Mouse (Mus musculus) limb, embryonic 13.5 days (tissue): ENCODE measurements around the gene Hmgn3. TPM values are rescaled to one million over a fixed set of nuclear protein-coding genes. Genes with fewer than 3 reads are reported as not detected.
"Not testable (repeated sequence)": the region's sequence is repeated elsewhere in the genome, so short reads cannot be mapped to it uniquely, and the experiment has no call there.

Experiments
- ATAC-seq: fragments of 200-750 bp; cut with Nextera tagmentation; 2 replicates; pipeline ENCODE4 v1.8.0; 2017; ENCODE audit warnings: low read depth, moderate number of reproducible peaks, moderate TSS enrichment; ENCODE audit not compliant: low FRiP score
- H3K27ac ChIP-seq: fragments of 300-500 bp; sonication (generic); 2 replicates; pipeline ENCODE4 v1.5.1; 2015; ENCODE audit warnings: inconsistent platforms, mild to moderate bottlenecking, moderate library complexity
- H3K27me3 ChIP-seq: fragments of 300-500 bp; sonication (generic); 2 replicates; pipeline ENCODE4 v1.6.1; 2015; ENCODE audit warnings: mild to moderate bottlenecking, inconsistent platforms
- H3K36me3 ChIP-seq: fragments of 300-500 bp; sonication (generic); 2 replicates; pipeline ENCODE4 v1.6.1; 2015; ENCODE audit warnings: inconsistent platforms, mild to moderate bottlenecking, moderate library complexity
- H3K4me1 ChIP-seq: fragments of 300-500 bp; sonication (generic); 2 replicates; pipeline ENCODE4 v1.6.1; 2015; ENCODE audit warnings: inconsistent platforms
- H3K4me2 ChIP-seq: fragments of 300-500 bp; sonication (generic); replicated peaks from 2 replicates; pipeline ENCODE4 v1.6.1; 2015; ENCODE audit warnings: inconsistent platforms, mild to moderate bottlenecking, moderate library complexity
- H3K4me3 ChIP-seq: fragments of 300-500 bp; sonication (generic); 2 replicates; pipeline ENCODE4 v1.5.1; 2015; ENCODE audit warnings: moderate library complexity, mild to moderate bottlenecking, inconsistent platforms
- H3K9ac ChIP-seq: fragments of 300-500 bp; sonication (generic); 2 replicates; pipeline ENCODE4 v1.6.1; 2015; ENCODE audit warnings: mild to moderate bottlenecking, inconsistent platforms
- H3K9me3 ChIP-seq: fragments of 300-500 bp; sonication (generic); 2 replicates; pipeline ENCODE4 v1.6.1; 2016; ENCODE audit warnings: inconsistent platforms
- WGBS: fragments of 180-500 bp; shearing (Covaris S2); methylation state at CpG from one replicate; pipeline ENCODE4 v1.1.7; 2015; 5-methylcytosine and 5-hydroxymethylcytosine counted together
- polyA plus RNA-seq: library from polyadenylated mRNA; unstranded; fragments of >200 nt; fragmentation: Nextera tagmentation; extraction: Ambion mirVana; gene quantifications from 2 replicates; pipeline ENCODE4 v1.2.1, GENCODE M21; 2015

The Hmgn3 gene
- polyA plus RNA-seq, result 175 and 182 TPM in 2 replicates

GRCm38 (mm10) chr9:83146446-83147188, at the start of gene Hmgn3:
Gene Hmgn3 (minus strand): TSS chr9:83146685.
- Histone ChIP-seq H3K9ac (peak within 1 kb of the TSS; percentile 80), H3K36me3 (no peaks in the 10 kb centered on the region), H3K27ac (peak within 1 kb of the TSS; percentile 79), H3K4me2 (peak within 1 kb of the TSS; percentile 97), H3K4me1 (peaks cover 11% of the 10 kb centered on the region), H3K27me3 (no peaks in the 10 kb centered on the region), H3K9me3 (no peaks in the 10 kb centered on the region), H3K4me3 (peak within 1 kb of the TSS; percentile 71)
- WGBS, result 9% methylated on average over 28 of the region's 28 CpGs
- peak; percentile 98 for ATAC-seq

GRCm38 (mm10) chr9:83195765-83196164, 49.3 kb upstream of the Hmgn3 start:
- H3K4me1 ChIP-seq, result peaks cover 26% of the 10 kb centered on the region
- H3K9ac ChIP-seq, result no peak overlapping the region
- no peak overlapping the region for H3K27ac ChIP-seq
- WGBS, result 64% methylated on average over 10 of the region's 10 CpGs
- H3K4me3 ChIP-seq, result no peak overlapping the region
- 0 out of 2 replicates have a peak overlapping the region, but pooled peaks have one; percentile 35 for H3K4me2 ChIP-seq
- no peak for ATAC-seq
- H3K9me3 ChIP-seq, result no peaks in the 10 kb centered on the region
- H3K36me3 ChIP-seq, result no peaks in the 10 kb centered on the region
- no peaks in the 10 kb centered on the region for H3K27me3 ChIP-seq

GRCm38 (mm10) chr9:83195007-83195406, 48.5 kb upstream of the Hmgn3 start:
- Histone ChIP-seq H3K9ac (no peak overlapping the region), H3K4me2 (peak overlapping the region; percentile 35), H3K36me3 (no peaks in the 10 kb centered on the region), H3K4me1 (peaks cover 26% of the 10 kb centered on the region), H3K27me3 (no peaks in the 10 kb centered on the region), H3K4me3 (no peak overlapping the region), H3K9me3 (no peaks in the 10 kb centered on the region), H3K27ac (no peak overlapping the region)
- 26% methylated on average over 6 of the region's 6 CpGs for WGBS
- peak; percentile 53 for ATAC-seq

- WGBS, result 45% methylated on average over 2 of the region's 2 CpGs
- no peaks in the 10 kb centered on the region for H3K27me3 ChIP-seq
- no peak overlapping the region for H3K4me3 ChIP-seq
- ATAC-seq, result no peak
- no peaks in the 10 kb centered on the region; the same call in 1 of the 2 replicates for H3K9me3 ChIP-seq
- H3K4me2 ChIP-seq, result no peak overlapping the region
- no peaks in the 10 kb centered on the region for H3K36me3 ChIP-seq
- no peaks in the 10 kb centered on the region for H3K4me1 ChIP-seq
- H3K9ac ChIP-seq, result no peak overlapping the region
- H3K27ac ChIP-seq, result no peak overlapping the region
Measured at GRCm38 (mm10) chr9:83187752-83188151, 41.3 kb upstream of the Hmgn3 start.

DNA sequence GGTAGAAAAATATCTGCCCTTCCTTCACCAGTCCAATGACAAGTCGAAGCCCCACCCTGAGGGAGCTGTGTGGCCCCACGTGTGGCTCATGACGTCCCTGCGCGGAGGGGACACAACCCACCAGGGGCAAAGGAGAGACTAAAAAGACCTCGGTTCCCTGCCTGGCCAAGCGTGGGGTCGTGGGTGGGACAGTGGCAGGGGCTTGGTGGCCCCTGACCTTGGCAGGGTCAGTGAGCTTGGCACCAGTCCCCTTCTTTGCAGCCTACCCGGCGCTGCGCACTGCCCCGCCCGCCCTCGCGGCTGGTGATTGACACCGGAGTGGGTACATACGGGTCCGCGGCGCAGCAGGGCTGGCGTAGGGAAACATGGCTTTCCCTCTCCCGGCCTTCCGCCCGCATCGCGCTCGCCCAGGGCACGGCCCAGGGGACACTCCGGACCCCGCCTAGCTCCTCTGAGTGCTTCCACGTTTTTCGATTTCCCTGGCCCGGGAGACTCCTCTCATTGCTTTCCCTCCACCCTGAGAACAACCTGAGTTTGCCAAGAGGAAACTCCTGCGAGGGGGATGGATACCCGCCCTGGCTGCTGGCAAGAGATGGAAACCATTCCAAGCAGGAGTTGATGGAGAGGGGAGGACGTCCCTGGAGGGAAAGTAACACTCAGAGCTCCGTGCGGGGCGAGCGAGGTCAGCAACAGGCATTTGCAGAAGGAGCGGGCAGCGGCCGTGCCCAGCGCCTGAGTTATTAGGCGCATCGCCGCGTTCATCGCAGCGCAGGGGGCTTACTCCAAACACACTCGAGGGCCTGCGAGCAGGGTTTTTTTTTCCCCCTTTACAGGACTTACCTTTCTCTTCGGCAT, 667 bp downstream of the Hmgn3 start:
- Histone ChIP-seq H3K36me3 (no peaks in the 10 kb centered on the region), H3K4me1 (peaks cover 11% of the 10 kb centered on the region), H3K4me2 (peak overlapping the region; percentile 97), H3K9me3 (no peaks in the 10 kb centered on the region; the same call in 1 of the 2 replicates), H3K27ac (peak overlapping the region; percentile 79), H3K9ac (peak overlapping the region; percentile 80), H3K27me3 (no peaks in the 10 kb centered on the region), H3K4me3 (peak overlapping the region; percentile 71)
- peak; percentile 70 for ATAC-seq
- WGBS, result 3% methylated on average over 53 of the region's 53 CpGs

DNA sequence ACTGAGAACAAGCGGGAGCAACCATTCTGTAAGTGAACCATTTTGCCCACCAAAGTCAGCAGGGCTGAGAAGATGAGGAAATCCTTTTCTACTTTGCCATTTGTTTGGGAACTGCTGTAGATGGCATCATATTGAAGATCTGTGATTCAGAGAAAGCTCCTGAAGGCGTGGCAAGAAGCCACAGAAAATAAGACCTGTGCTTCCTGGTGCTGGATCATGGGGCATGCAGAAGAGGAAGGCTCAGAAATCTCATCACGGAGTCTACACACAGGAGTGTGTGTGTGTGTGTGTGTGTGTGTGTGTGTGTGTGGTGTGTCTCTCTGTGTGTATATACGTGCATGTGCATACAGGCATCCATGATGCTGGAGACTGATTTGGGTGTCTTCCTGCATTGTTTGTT, 16.7 kb downstream of the Hmgn3 start:
- ATAC-seq, result no peak
- H3K9ac ChIP-seq, result no peak overlapping the region
- 96% methylated on average over 4 of the region's 4 CpGs for WGBS
- peaks cover under 1% of the 10 kb centered on the region; the same call in 1 of the 2 replicates for H3K36me3 ChIP-seq
- H3K4me2 ChIP-seq, result no peak overlapping the region
- H3K27me3 ChIP-seq, result 0 out of 2 replicates have a peak, but pooled peaks cover 3% of the 10 kb centered on the region
- H3K27ac ChIP-seq, result no peak overlapping the region
- 0 out of 2 replicates have a peak, but pooled peaks cover 5% of the 10 kb centered on the region for H3K9me3 ChIP-seq
- H3K4me1 ChIP-seq, result peaks cover 6% of the 10 kb centered on the region; the same call in 1 of the 2 replicates
- no peak overlapping the region for H3K4me3 ChIP-seq

DNA sequence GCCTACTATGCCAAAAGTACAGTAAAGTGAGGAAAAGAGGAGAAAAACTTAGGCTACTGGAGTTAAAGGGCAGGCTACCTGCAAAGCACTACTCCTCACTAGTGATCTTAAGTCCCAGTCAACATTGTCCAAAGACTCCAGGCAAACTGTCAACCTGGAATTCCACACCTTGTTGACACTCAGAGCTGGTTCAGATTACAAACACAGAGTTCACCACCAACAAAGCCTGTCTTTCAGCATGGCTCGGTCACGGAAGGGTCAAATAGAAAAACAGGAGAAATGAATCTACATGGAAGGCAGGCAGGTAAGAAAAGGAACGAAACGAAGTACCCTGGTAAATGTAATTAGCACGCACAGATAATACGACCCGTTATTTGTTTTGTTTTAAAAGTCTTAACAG, 18.6 kb downstream of the Hmgn3 start:
- no peak for ATAC-seq
- Histone ChIP-seq H3K9ac (no peak overlapping the region), H3K36me3 (peaks cover 5% of the 10 kb centered on the region), H3K4me3 (no peak overlapping the region), H3K27me3 (0 out of 2 replicates have a peak, but pooled peaks cover 3% of the 10 kb centered on the region), H3K4me1 (peaks cover 6% of the 10 kb centered on the region; the same call in 1 of the 2 replicates), H3K27ac (no peak overlapping the region), H3K9me3 (0 out of 2 replicates have a peak, but pooled peaks cover 5% of the 10 kb centered on the region), H3K4me2 (no peak overlapping the region)
- WGBS, result 32% methylated on average over 7 of the region's 7 CpGs

DNA sequence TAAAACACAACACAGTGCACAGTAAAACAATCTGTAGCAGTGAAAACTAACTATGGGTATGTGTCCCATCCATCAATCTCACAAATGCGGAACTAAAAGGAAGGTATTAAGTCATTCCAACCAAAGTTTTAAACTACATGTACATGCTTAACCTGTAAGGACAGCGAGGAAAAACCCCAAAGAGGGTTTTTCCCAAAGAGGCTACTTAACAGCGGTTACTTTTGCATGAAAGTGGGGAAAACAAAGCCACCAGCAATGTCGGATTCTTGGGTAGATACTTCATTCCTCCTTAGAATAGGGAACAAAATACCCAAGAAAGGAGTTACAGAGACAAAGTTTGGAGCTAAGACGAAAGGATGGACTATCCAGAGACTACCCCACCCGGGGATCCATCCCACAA, 20.0 kb downstream of the Hmgn3 start:
- not testable (repeated sequence) for H3K27me3 ChIP-seq, ATAC-seq, H3K4me3 ChIP-seq, H3K4me1 ChIP-seq, H3K9me3 ChIP-seq, H3K27ac ChIP-seq, H3K4me2 ChIP-seq, H3K36me3 ChIP-seq, H3K9ac ChIP-seq
- WGBS, result 87% methylated on average over 6 of the region's 6 CpGs

DNA sequence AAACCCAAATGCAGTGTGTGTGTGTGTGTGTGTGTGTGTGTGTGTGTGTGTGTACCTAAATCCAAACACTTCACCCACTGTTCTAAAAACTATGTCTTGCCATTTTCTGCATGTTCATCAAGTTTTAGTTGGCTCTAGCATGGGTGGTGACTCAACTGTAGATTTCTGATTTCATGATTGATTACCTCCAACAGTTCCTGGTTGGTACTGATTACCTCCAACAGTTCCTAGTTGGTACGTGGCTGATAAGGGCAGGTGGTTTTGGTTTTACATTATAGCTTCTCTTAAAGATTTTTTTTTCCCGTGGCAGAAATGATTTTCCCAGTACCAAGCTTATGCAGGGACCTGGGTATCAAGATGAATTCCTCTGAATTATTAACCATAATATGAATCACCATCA, 27.3 kb downstream of the Hmgn3 start:
- H3K9me3 ChIP-seq, result no peaks in the 10 kb centered on the region
- H3K36me3 ChIP-seq, result peaks cover 3% of the 10 kb centered on the region; the same call in 1 of the 2 replicates
- peaks cover 20% of the 10 kb centered on the region for H3K4me1 ChIP-seq
- H3K27me3 ChIP-seq, result peaks cover 44% of the 10 kb centered on the region
- no peak overlapping the region for H3K9ac ChIP-seq
- 78% methylated on average over 2 of the region's 2 CpGs for WGBS
- no peak overlapping the region for H3K4me2 ChIP-seq
- H3K4me3 ChIP-seq, result no peak overlapping the region
- H3K27ac ChIP-seq, result no peak overlapping the region
- no peak for ATAC-seq

- ATAC-seq, result no peak
- Histone ChIP-seq H3K4me2 (no peak overlapping the region), H3K9me3 (no peaks in the 10 kb centered on the region), H3K36me3 (no peaks in the 10 kb centered on the region; the same call in 1 of the 2 replicates), H3K9ac (no peak overlapping the region), H3K27me3 (peaks cover 52% of the 10 kb centered on the region), H3K4me1 (peaks cover 23% of the 10 kb centered on the region), H3K4me3 (no peak overlapping the region), H3K27ac (no peak overlapping the region)
- 46% methylated on average over 7 of the region's 7 CpGs for WGBS
Measured at GRCm38 (mm10) chr9:83117486-83117885, 29.0 kb downstream of the Hmgn3 start.

DNA sequence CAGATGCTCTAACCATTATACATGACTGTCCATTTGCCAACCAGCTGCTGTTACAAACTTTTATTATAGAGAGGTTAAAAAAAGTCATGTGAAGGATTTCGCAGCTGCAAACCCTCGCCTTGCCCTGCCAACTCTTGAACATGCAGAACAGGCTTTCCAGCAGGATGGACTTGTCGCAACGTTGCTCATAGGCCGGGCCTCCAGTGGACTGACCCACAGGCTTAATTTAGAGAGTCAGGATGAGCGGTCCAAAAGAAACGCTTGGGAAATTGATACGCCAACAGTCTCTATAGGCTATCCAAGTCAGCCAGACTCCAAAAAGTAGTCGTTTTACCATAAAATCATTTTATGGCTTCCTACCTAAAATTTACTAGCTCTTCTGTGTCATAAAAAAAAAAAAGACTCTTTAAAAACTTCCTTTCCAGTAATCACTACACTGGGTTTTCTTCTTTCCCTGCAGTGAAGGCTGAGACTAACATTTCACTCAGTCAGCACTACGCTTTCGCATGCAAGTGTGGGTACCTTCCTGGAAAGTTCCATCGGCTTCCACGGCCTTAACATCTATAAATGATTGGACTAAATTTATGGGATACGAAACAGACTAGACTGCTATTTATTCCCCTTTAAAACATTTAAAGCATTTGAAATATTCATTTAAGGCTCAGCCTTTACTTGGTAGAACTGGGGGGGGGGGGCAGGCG, 29.6 kb downstream of the Hmgn3 start:
- Histone ChIP-seq H3K9me3 (no peaks in the 10 kb centered on the region), H3K4me1 (peaks cover 28% of the 10 kb centered on the region), H3K4me3 (no peak overlapping the region), H3K9ac (no peak overlapping the region), H3K4me2 (0 out of 2 replicates have a peak overlapping the region, but pooled peaks have one; percentile 11), H3K27ac (no peak overlapping the region), H3K27me3 (peaks cover 52% of the 10 kb centered on the region), H3K36me3 (peaks cover under 1% of the 10 kb centered on the region; the same call in 1 of the 2 replicates)
- peak; percentile 66; the same call in 1 of the 2 replicates for ATAC-seq
- WGBS, result 39% methylated on average over 15 of the region's 15 CpGs
